In the genomic region with DNA sequence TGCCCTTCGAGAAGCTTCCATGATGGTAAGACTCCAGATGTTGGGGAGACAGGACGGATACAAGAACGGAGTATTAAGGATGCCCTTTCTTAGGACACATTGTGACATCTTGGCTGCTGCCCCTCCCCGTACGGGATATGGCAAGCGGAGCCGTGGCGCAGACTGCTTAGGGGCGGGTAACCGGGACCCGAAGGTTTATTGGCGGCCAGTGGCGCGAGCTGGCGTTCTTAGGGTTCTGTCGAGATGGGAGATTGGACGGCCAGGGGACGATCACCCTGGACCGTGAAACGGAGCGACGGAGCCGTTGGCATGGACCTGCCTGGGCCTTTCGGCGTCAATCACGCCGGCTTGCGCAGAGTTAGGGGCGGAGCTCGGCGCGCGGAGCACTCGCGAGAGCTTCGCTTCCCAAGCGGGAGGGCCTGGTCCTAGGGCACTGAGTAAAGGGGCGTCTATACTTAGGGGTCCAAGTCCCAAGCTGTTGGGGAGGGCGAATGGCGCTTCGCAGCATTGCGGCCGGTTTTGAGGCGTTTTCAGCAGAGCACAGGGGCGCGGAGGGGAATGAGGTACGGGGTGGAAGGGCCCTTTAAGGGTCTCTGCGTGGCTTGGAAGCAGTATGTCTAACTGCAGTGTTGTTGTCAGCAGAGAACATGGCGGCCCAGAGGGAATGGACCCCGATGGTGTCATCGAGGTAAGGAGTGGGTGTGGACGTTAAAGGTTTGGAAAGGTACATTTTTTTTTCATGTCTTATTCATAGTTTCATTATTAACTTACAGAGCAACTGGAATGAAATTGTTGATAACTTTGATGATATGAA, we compare ENCODE assay signal across 8 mouse cellular contexts. TPM values are rescaled to one million over a fixed set of nuclear protein-coding genes. Genes with fewer than 3 reads are reported as not detected.
DNase-seq lines count a peak whose midpoint lies in the region; ATAC-seq and TF ChIP-seq lines count a peak whose summit lies in the region.

No protein-coding gene starts in this region.

- H3K27ac ChIP-seq in ES-E14 (ENCODE audit: insufficient read depth, low read depth, low read length, poor library complexity, severe bottlenecking) = peak overlapping the region; percentile 97
- peak overlapping the region; percentile 98 for H3K27ac ChIP-seq in lung, embryonic 15.5 days
- H3K27ac ChIP-seq in thymus, adult 2 months (ENCODE audit: control insufficient read depth, insufficient read depth, low read length) = peak overlapping the region; percentile 86

- H3K4me3 ChIP-seq in ES-E14 (ENCODE audit: insufficient read depth in 1 of 2, low read depth in 1 of 2, low read length in 2 of 2, poor library complexity in 1 of 2, severe bottlenecking in 1 of 2) = peak overlapping the region; percentile 80 to 97
- H3K4me3 ChIP-seq in lung, embryonic 15.5 days = peak overlapping the region; percentile 98
- peak overlapping the region; percentile 88 for H3K4me3 ChIP-seq in thymus, adult 2 months (ENCODE audit: control insufficient read depth, insufficient read depth, low read length)

- WGBS in lung, embryonic 15.5 days = under 1% methylated on average over 52 of the region's 52 CpGs
- under 1% methylated on average over 52 of the region's 52 CpGs for WGBS in thymus, adult 2 months

- no peaks in the 10 kb centered on the region for H3K27me3 ChIP-seq in lung, embryonic 15.5 days
- H3K27me3 ChIP-seq in thymus, adult 2 months (ENCODE audit: control insufficient read depth, insufficient read depth, low read length) = no peaks in the 10 kb centered on the region

- H3K4me2 ChIP-seq in lung, embryonic 15.5 days = peak overlapping the region; percentile 67

- H3K4me1 ChIP-seq in ES-E14 (ENCODE audit: control insufficient read depth in 2 of 2, insufficient read depth in 2 of 2, low read length in 2 of 2, poor library complexity in 1 of 2) = peaks cover 0 to 4% of the 10 kb centered on the region in 2 experiments; a peak in 2 of 4 replicates
- peaks cover 38% of the 10 kb centered on the region for H3K4me1 ChIP-seq in lung, embryonic 15.5 days
- H3K4me1 ChIP-seq in thymus, adult 2 months (replicated peaks; ENCODE audit: control insufficient read depth, insufficient read depth, low read length) = no peaks in the 10 kb centered on the region

- DNase-seq in ES-E14 (ENCODE audit: low read depth, low spot score) = no peak
- DNase-seq in cerebellum, adult 8-10 months = peak; percentile 81
- peak; percentile 80 for DNase-seq in forelimb bud, embryonic 11.5 days (ENCODE audit: low read depth, low spot score)
- DNase-seq in heart, postnatal 4 days = peak; percentile 89
- peak; percentile 44 for DNase-seq in layer of hippocampus, adult 9-10 months (ENCODE audit: low spot score)
- DNase-seq in ovary, adult 18-20 months (ENCODE audit: low spot score) = peak; percentile 65
- peak; percentile 84 for DNase-seq in thymus, adult 2 months

- no peaks in the 10 kb centered on the region for H3K9me3 ChIP-seq in ES-E14 (ENCODE audit: control insufficient read depth, insufficient read depth, low read depth, low read length)
- no peaks in the 10 kb centered on the region for H3K9me3 ChIP-seq in lung, embryonic 15.5 days

- in situ Hi-C loops in ES-E14 (cut with MboI; ENCODE audit: low sequenced_read_pairs in 2 of 2, unreplicated experiment in 2 of 2) = loop anchor here in 1 of 2 experiments (25.0 kb wide), 1 partner anchor 696 kb away; no protein-coding TSS in a partner anchor

- peak; percentile 90 for ATAC-seq in lung, embryonic 15.5 days (ENCODE audit: borderline replicate concordance, extremely low read depth, low FRiP score, low TSS enrichment)

- H3K9ac ChIP-seq in ES-E14 (ENCODE audit: insufficient read depth, low read depth, low read length, poor library complexity, severe bottlenecking) = peak overlapping the region; percentile 98
- peak overlapping the region; percentile 100 for H3K9ac ChIP-seq in lung, embryonic 15.5 days

- TF ChIP-seq POLR2A in thymus, adult 2 months (IDR thresholded peaks at IDR 0.05; ENCODE audit: control insufficient read depth, extremely low read depth, insufficient read depth, low read length, poor library complexity) = no peak

- peaks cover 52% of the 10 kb centered on the region for H3K36me3 ChIP-seq in ES-E14 (ENCODE audit: control insufficient read depth, insufficient read depth, low read length, poor library complexity, severe bottlenecking)
- peaks cover 44% of the 10 kb centered on the region for H3K36me3 ChIP-seq in lung, embryonic 15.5 days
- H3K36me3 ChIP-seq in thymus, adult 2 months (ENCODE audit: control insufficient read depth, insufficient read depth, low read length) = peaks cover 45% of the 10 kb centered on the region

- TF ChIP-seq CTCF in thymus, adult 2 months (IDR thresholded peaks at IDR 0.05; ENCODE audit: borderline replicate concordance, control insufficient read depth, extremely low read depth, insufficient read depth, low read length, poor library complexity) = peak; percentile 39; the same call in 1 of the 2 replicates

TF ChIP-seq in ES-E14, 5 proteins besides CTCF, POLR2A, EP300 and RAD21:
- no peak for TF ChIP-seq ZNF384 (IDR thresholded peaks at IDR 0.05; ENCODE audit: low read depth, low read length)
- TF ChIP-seq MAFK (IDR thresholded peaks at IDR 0.05; ENCODE audit: insufficient read depth, low read depth, low read length) = no peak

RNA-seq across cellular contexts. Expression of a gene that starts 0.9 kb away (rescaled TPM):
- total RNA-seq in ES-E14 (2012; rRNA removed) = 983 and 1,290 TPM in 2 replicates
- 100 to 1,000 TPM; 206 to 231 TPM for total RNA-seq in heart, postnatal 4 days (2021)
- polyA plus RNA-seq in lung, embryonic 15.5 days (2015; fragmentation: Nextera tagmentation; extraction: Ambion mirVana) = 202 and 203 TPM in 2 replicates
- 109 and 137 TPM in 2 replicates for polyA plus RNA-seq in thymus, adult 2 months (2012; rRNA removed)

RNA-seq across cellular contexts. Expression of a gene that starts 19.4 kb away (rescaled TPM):
- total RNA-seq in ES-E14 (2012; rRNA removed) = 51.1 and 71.7 TPM in 2 replicates
- 10 to 100 TPM; 34.9 to 37.4 TPM for total RNA-seq in heart, postnatal 4 days (2021)
- polyA plus RNA-seq in lung, embryonic 15.5 days (2015; fragmentation: Nextera tagmentation; extraction: Ambion mirVana) = 135 and 138 TPM in 2 replicates
- polyA plus RNA-seq in thymus, adult 2 months (2012; rRNA removed) = 2.6 and 3.4 TPM in 2 replicates

RNA-seq across cellular contexts. Expression of a gene that starts 38.2 kb away (rescaled TPM):
- 0.22 and 0.69 TPM in 2 replicates for total RNA-seq in ES-E14 (2012; rRNA removed)
- 1 to 10 TPM; 4.9 to 6.2 TPM for total RNA-seq in heart, postnatal 4 days (2021)
- polyA plus RNA-seq in lung, embryonic 15.5 days (2015; fragmentation: Nextera tagmentation; extraction: Ambion mirVana) = 0.19 TPM in 1 of 2 replicates, not detected in the other
- polyA plus RNA-seq in thymus, adult 2 months (2012; rRNA removed) = 52.4 and 61.3 TPM in 2 replicates

RNA-seq across cellular contexts. Expression of a gene that starts 50.5 kb away (rescaled TPM):
- total RNA-seq in ES-E14 (2012; rRNA removed) = 0.32 and 0.49 TPM in 2 replicates
- total RNA-seq in heart, postnatal 4 days (2021) = under 1 TPM; 0.18 to 0.45 TPM
- polyA plus RNA-seq in lung, embryonic 15.5 days (2015; fragmentation: Nextera tagmentation; extraction: Ambion mirVana) = 0.59 and 4.1 TPM in 2 replicates
- polyA plus RNA-seq in thymus, adult 2 months (2012; rRNA removed) = 0.05 and 0.98 TPM in 2 replicates
